Mouse (Mus musculus) neural tube, embryonic 15.5 days (tissue): Measurements from ENCODE around the gene Gdf7. TPM values are rescaled to one million over a fixed set of nuclear protein-coding genes. Genes with fewer than 3 reads are reported as not detected.

ENCODE experiments used
- ATAC-seq: fragments of 200-750 bp; cut with Nextera tagmentation; 2 replicates; pipeline ENCODE4 v1.8.0; 2017; ENCODE audit warnings: mild to moderate bottlenecking, moderate TSS enrichment, moderate library complexity; ENCODE audit not compliant: low FRiP score
- H3K27ac ChIP-seq: fragments of 300-500 bp; sonication (generic); replicated peaks from 2 replicates; pipeline ENCODE4 v1.5.1; 2015; ENCODE audit warnings: mild to moderate bottlenecking, inconsistent platforms
- H3K27me3 ChIP-seq: fragments of 300-500 bp; sonication (generic); replicated peaks from 2 replicates; pipeline ENCODE4 v1.6.1; 2015; ENCODE audit warnings: inconsistent platforms
- H3K36me3 ChIP-seq: fragments of 300-500 bp; sonication (generic); 2 replicates; pipeline ENCODE4 v1.6.1; 2015; ENCODE audit warnings: inconsistent platforms
- H3K4me1 ChIP-seq: fragments of 300-500 bp; sonication (generic); 2 replicates; pipeline ENCODE4 v1.6.1; 2015; ENCODE audit warnings: inconsistent platforms
- H3K4me2 ChIP-seq: fragments of 300-500 bp; sonication (generic); 2 replicates; pipeline ENCODE4 v1.6.1; 2015; ENCODE audit warnings: inconsistent platforms, mild to moderate bottlenecking, moderate library complexity
- H3K4me3 ChIP-seq: fragments of 300-500 bp; sonication (generic); replicated peaks from 2 replicates; pipeline ENCODE4 v1.5.1; 2015; ENCODE audit warnings: mild to moderate bottlenecking, inconsistent platforms
- H3K9ac ChIP-seq: fragments of 300-500 bp; sonication (generic); replicated peaks from 2 replicates; pipeline ENCODE4 v1.6.1; 2015; ENCODE audit warnings: mild to moderate bottlenecking, inconsistent platforms
- H3K9me3 ChIP-seq: fragments of 300-500 bp; sonication (generic); replicated peaks from 2 replicates; pipeline ENCODE4 v1.6.1; 2016; ENCODE audit warnings: inconsistent platforms
- WGBS: fragments of 180-500 bp; shearing (Covaris S2); methylation state at CpG from one replicate; pipeline ENCODE4 v1.1.7; 2015; ENCODE audit warnings: mixed read lengths; 5-methylcytosine and 5-hydroxymethylcytosine counted together
- polyA plus RNA-seq: library from polyadenylated mRNA; unstranded; fragments of >200 nt; fragmentation: Nextera tagmentation; extraction: Ambion mirVana; gene quantifications from 2 replicates; pipeline ENCODE4 v1.2.1, GENCODE M21; 2015

Gdf7 gene
- polyA plus RNA-seq = 0.14 TPM in 1 of 2 replicates, not detected in the other

DNA sequence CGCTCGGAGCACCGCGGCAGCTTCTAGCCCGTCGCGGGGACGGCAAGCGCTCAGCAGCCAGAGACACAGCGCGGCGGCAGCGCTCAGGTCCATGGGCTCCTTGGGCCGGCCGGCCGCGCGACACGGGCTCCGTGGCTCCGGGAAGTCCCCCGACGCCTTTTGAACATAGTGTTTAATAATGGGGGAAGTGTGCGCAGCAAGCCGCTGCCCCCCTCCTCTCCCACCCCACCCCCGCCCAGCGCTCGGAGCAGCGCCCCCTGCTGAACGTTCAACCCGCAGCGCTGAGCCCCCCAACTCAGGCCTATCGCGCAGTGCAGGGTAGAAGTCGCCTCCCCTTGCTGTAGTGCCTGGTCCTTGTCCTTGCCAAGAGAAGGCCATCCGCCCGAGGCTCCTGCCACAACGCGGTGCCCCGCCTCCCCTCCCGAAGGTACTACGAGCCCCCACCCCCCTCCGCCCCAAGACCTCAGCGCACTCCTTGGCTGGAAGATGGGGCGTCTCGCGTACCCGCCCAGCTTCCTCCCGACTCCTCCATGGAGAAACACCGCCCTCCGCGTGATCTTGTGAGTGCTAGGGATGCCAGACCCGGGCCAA is at the start of gene Gdf7:
Gene Gdf7 (minus strand): TSS at position 114 of the 591 bp plus-strand sequence.
- H3K27ac ChIP-seq = no peak within 1 kb of the TSS
- H3K4me3 ChIP-seq = peak within 1 kb of the TSS; percentile 44
- H3K36me3 ChIP-seq = no peaks in the 10 kb centered on the region
- peaks cover 37% of the 10 kb centered on the region for H3K4me1 ChIP-seq
- WGBS = under 1% methylated on average over 51 of the region's 53 CpGs
- H3K9ac ChIP-seq = peak within 1 kb of the TSS; percentile 47
- H3K9me3 ChIP-seq = no peaks in the 10 kb centered on the region
- H3K4me2 ChIP-seq = peak within 1 kb of the TSS; percentile 85
- ATAC-seq = peak; percentile 42; the same call in 1 of the 2 replicates
- H3K27me3 ChIP-seq = peaks cover 94% of the 10 kb centered on the region

DNA sequence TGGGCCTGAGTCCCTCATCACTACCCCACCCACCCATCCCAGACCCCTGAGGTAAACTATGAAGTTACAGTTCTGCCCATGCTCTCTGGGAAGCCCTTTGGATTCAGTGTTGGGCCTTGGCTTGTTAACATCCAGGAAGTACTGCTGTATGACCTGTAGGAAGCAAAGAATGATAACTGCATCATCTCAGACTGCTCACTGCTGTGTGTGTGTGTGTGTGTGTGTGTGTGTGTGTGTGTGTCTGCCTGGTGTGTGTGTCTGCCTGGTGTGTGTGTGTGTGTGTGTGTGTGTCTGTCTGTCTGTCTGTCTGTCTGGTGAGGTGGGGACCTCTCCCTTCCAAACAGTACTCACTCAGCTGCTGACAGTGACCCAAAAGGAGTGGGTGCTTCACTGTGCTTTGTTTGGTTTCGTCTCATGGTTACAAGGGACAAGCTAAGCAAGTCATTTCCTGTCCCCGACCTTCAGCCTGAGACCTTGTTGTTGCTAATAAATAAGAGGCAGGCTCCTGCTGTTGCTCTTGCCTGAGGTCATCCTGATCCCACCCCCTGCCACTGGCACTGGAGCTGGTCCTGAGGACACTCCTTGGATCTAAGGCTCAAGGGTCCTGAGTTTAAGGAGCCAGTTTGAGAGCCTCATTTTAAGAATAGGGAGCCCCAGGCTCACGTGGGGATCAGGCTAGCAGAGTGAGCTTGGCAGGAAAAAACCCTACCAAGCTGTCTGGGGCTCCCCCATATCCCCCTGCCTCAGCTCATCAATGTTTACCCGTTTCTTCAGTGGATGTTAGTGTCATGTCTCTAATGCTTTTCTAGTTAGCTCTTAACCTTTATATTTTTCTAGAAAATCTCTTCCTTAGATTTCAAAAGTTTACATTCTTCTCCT is 49.5 kb upstream of the Gdf7 start:
- no peaks in the 10 kb centered on the region for H3K36me3 ChIP-seq
- no peaks in the 10 kb centered on the region for H3K9me3 ChIP-seq
- 44% methylated on average over 4 of the region's 4 CpGs for WGBS
- no peak for ATAC-seq
- no peak overlapping the region for H3K27ac ChIP-seq
- H3K27me3 ChIP-seq = no peaks in the 10 kb centered on the region
- no peak overlapping the region for H3K4me2 ChIP-seq
- peaks cover 11% of the 10 kb centered on the region for H3K4me1 ChIP-seq
- H3K9ac ChIP-seq = no peak overlapping the region
- H3K4me3 ChIP-seq = no peak overlapping the region

DNA sequence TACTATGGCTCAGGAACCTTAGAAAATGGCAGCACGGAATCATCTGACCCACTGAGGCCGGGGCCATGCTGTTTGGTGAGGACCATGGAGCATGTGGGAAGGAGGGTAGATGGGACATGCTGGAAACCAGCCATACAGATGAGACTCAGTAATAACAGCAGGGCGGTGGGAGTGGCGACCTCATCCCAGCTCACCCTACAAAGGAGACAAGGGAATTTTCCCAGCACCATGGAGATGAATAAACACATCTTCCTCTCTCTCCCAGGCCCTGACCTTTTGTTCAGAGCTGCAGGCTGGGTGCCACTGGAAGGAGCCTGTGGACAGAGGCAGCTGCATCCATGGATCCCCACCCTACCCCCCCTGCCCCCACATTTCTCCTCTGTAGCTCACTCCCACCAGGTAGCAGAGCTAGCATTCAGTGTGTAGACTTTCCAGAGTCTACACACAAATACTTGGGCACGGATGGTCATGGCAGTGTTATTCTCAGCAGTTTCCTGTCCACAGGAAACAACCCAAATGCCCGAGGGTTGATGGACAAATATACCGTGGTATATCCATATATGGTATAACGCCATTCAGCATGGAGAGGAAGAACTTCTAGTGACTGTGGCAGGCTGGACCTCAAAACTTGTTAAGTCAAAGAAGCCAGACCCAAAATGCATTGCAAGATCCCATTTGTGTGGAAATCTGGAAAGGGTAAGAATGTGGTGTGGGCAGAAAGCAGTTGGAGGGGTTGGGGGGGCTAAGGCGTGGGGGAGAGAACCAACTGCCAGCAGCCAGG is 47.2 kb upstream of the Gdf7 start:
- Histone ChIP-seq H3K4me3 (no peak overlapping the region), H3K4me1 (peaks cover 11% of the 10 kb centered on the region), H3K9me3 (no peaks in the 10 kb centered on the region), H3K4me2 (no peak overlapping the region), H3K27me3 (no peaks in the 10 kb centered on the region), H3K9ac (no peak overlapping the region), H3K36me3 (no peaks in the 10 kb centered on the region), H3K27ac (0 out of 2 replicates have a peak overlapping the region, but pooled peaks have one; percentile 45)
- 70% methylated on average over 9 of the region's 9 CpGs for WGBS
- no peak for ATAC-seq

DNA sequence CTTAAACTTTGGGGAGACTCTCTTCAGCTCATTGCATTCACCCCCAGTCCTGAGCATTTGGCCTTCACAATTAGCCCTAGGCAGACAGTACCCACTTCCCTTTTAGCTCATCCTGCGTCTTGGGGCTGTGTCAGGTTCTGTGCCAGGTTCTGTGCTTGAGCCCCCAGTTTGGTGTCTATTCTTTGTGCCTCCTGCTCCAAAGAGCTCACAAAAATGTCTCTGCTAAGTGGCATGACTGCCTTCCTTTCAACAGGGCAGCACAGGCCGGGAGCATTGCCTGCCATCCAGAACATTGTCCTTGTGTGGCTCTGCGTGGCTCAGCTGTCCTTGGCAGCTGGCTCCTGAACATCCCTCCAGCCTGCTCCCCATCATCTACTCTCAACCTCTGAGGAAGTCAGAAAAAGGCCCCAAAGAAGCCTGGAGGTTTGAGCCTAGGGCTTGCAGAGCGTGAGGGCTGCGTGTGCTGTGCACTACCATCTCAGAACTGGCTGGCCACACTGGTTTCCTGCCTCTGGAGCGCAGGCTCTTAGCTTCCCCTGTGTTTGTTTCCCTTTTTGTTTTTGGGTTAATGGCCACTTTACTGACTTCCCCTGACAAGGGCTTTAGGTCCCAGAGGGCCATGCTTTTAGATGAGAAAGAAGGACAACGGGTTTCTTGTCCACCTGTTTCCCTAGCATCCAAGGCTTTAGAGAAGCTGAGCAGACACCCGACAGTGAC is 46.1 kb upstream of the Gdf7 start:
- Histone ChIP-seq H3K27ac (no peak overlapping the region), H3K36me3 (peaks cover 5% of the 10 kb centered on the region; the same call in 1 of the 2 replicates), H3K4me3 (no peak overlapping the region), H3K4me1 (peaks cover 11% of the 10 kb centered on the region), H3K9ac (no peak overlapping the region), H3K27me3 (no peaks in the 10 kb centered on the region), H3K4me2 (no peak overlapping the region), H3K9me3 (no peaks in the 10 kb centered on the region)
- 72% methylated on average over 8 of the region's 8 CpGs for WGBS
- ATAC-seq = no peak

DNA sequence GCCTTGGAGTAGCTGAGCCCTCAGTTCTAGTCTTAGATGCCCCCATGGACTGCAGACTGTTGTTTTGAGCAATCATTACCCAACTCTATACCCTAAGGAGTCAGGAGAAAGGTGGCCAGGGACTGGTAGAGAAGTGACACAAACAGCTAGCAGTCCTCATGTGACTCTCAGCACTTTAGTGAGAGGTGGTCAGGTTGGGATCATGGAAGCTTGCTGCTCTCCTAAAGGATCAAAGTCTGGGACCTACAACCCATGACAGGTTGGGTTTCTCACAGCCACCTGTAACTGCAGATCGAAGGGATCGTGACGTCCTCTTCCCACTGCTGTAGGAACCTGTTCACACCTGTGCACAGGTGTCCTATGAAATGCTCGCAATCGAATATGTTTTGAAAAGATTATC is 43.8 kb upstream of the Gdf7 start:
- 97% methylated on average over 5 of the region's 5 CpGs for WGBS
- Histone ChIP-seq H3K9ac (no peak overlapping the region), H3K9me3 (no peaks in the 10 kb centered on the region), H3K27me3 (no peaks in the 10 kb centered on the region), H3K4me1 (peaks cover 11% of the 10 kb centered on the region), H3K27ac (0 out of 2 replicates have a peak overlapping the region, but pooled peaks have one; percentile 20), H3K36me3 (peaks cover 19% of the 10 kb centered on the region), H3K4me2 (no peak overlapping the region), H3K4me3 (no peak overlapping the region)
- ATAC-seq = no peak

DNA sequence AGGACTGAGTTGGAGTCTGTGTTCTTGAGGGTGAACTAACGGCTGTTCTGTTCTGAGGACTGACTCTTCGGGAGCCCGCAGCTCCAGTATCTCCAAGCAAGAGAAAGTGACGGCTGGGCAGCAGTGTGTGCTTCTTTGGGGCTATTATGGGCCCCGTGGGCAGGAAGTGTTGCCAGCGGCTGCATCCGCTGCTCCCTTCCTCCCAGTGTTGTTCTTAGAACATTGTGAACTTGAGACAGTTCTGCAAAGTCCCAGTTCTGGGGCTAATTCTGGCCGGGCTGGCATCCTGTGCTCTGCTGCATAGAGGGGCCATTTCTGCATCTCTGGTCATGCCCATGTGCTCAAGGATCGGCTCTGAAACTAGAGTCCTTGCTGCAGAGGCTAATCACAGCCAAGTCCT is 43.1 kb upstream of the Gdf7 start:
- peaks cover 14% of the 10 kb centered on the region for H3K4me1 ChIP-seq
- peak overlapping the region; percentile 20; the same call in 1 of the 2 replicates for H3K27ac ChIP-seq
- no peak overlapping the region for H3K9ac ChIP-seq
- WGBS = 61% methylated on average over 9 of the region's 9 CpGs
- no peak for ATAC-seq
- H3K36me3 ChIP-seq = peaks cover 19% of the 10 kb centered on the region
- H3K4me3 ChIP-seq = no peak overlapping the region
- no peak overlapping the region for H3K4me2 ChIP-seq
- H3K9me3 ChIP-seq = no peaks in the 10 kb centered on the region
- no peaks in the 10 kb centered on the region for H3K27me3 ChIP-seq

DNA sequence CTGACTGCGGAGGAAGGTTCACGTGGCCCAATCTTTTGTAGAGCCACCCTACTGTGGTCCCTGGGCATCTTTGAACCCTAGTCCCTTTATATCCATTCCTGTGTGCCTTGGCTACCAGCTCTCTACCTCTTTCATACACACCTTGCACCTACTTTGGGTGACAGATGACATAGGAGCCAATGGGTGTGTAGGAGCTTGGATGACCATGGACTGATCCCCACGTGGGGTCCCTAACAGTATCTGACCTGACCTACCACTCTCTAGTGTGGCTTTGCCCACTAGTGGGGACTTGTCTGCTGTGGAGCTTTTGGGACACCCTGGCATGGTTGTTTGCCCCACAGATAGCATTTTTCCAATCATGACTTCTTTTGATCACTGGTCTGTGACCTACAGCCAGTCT is 41.6 kb upstream of the Gdf7 start:
- H3K9me3 ChIP-seq = no peaks in the 10 kb centered on the region
- ATAC-seq = no peak
- H3K27ac ChIP-seq = no peak overlapping the region
- H3K4me2 ChIP-seq = no peak overlapping the region
- no peak overlapping the region for H3K4me3 ChIP-seq
- no peak overlapping the region for H3K9ac ChIP-seq
- H3K27me3 ChIP-seq = no peaks in the 10 kb centered on the region
- peaks cover 19% of the 10 kb centered on the region for H3K36me3 ChIP-seq
- 91% methylated on average over 3 of the region's 3 CpGs for WGBS
- H3K4me1 ChIP-seq = peaks cover 17% of the 10 kb centered on the region; the same call in 1 of the 2 replicates

DNA sequence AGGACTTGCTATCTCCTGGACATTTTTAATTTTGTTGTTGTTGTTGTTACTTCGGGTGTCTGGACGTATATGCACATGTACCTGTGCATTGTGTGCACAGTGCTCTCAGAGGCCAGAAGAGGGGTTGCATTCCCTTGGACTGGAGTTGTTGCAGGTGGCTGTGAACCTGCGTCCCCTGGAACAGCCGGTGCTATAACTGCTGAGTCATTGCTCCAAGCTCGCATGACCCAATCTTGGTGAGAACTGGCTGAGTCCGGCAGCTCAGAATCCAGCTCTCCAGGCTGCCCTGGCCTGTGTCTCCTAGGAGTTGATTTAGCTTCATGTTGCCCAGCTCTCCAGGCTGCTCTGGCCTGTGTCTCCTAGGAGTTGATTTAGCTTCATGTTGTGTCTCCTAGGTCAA is 39.3 kb upstream of the Gdf7 start:
- no peak for ATAC-seq
- Histone ChIP-seq H3K36me3 (peaks cover 36% of the 10 kb centered on the region), H3K9ac (no peak overlapping the region), H3K4me1 (peaks cover 22% of the 10 kb centered on the region; the same call in 1 of the 2 replicates), H3K4me2 (no peak overlapping the region), H3K27ac (no peak overlapping the region), H3K4me3 (no peak overlapping the region), H3K27me3 (no peaks in the 10 kb centered on the region), H3K9me3 (no peaks in the 10 kb centered on the region)
- WGBS = 88% methylated on average over 6 of the region's 6 CpGs

DNA sequence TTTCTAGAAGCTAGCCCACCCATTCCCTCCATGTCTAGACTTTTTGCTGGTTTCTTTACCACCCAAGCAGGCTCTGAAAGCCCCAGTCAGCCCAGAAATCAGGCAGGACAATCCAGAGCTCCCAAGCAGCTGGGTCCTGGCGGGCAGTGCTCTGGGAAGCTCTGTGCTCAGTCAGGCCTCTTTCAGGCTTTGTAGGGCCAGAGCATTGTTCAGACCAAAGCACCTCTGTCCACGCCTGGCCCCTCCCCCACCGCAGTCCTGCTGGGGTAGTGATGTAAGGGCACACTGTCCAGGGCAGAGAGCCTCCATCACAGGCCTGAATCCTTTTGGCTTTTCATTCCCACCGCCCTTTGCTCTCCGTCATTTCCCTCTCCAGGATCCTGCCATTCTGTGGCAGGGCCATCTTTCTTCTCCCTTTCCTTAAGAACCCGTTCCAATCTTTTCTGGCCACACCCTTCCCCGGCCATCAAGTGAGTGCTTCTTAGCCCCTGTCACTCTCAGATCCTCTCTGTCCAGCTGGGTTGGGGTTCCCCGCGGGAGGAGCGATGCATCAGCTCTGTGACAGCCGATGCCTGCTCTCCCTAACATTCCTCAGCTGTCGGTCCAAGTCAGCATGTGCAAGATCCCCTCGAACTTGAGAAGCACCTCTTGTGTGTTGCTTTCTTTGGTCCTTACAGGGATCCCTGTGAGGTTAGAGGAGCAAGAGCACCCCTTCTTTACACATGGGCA is 38.0 kb upstream of the Gdf7 start:
- H3K4me1 ChIP-seq = peaks cover 22% of the 10 kb centered on the region; the same call in 1 of the 2 replicates
- H3K27me3 ChIP-seq = no peaks in the 10 kb centered on the region
- no peak overlapping the region for H3K4me3 ChIP-seq
- WGBS = 35% methylated on average over 13 of the region's 13 CpGs
- no peaks in the 10 kb centered on the region for H3K9me3 ChIP-seq
- no peak overlapping the region for H3K4me2 ChIP-seq
- H3K27ac ChIP-seq = no peak overlapping the region
- no peak overlapping the region for H3K9ac ChIP-seq
- ATAC-seq = no peak
- H3K36me3 ChIP-seq = peaks cover 41% of the 10 kb centered on the region

DNA sequence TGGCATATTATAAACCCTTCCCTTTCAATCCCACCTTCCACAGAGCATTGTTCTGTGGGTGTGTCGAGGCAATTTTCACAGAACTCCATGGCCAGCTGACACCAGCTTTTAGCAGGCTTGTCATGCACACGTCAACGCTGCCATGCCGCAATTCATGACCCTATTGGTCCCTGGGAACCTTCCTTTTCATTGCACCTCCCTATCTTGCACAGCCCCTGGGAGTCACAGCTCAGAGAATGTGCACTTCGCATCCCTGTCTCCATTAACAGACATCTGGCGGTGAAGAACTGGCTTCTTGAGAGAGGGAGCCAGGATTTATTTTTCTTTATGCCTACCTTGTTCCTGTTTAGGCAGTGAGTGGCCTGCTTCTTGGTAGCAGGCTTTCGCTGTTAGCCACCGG is 37.2 kb upstream of the Gdf7 start:
- peaks cover 41% of the 10 kb centered on the region for H3K36me3 ChIP-seq
- H3K27ac ChIP-seq = no peak overlapping the region
- WGBS = 44% methylated on average over 8 of the region's 8 CpGs
- no peak overlapping the region for H3K4me2 ChIP-seq
- H3K9me3 ChIP-seq = no peaks in the 10 kb centered on the region
- no peak overlapping the region for H3K4me3 ChIP-seq
- ATAC-seq = no peak
- H3K27me3 ChIP-seq = no peaks in the 10 kb centered on the region
- H3K4me1 ChIP-seq = peaks cover 22% of the 10 kb centered on the region; the same call in 1 of the 2 replicates
- no peak overlapping the region for H3K9ac ChIP-seq
